Mouse (Mus musculus) G1E (cell line): Measurements from ENCODE around the gene Gm49416. TPM values are rescaled to one million over a fixed set of nuclear protein-coding genes. Genes with fewer than 3 reads are reported as not detected.

Experiments used
- ATAC-seq: 2 replicates; pipeline ENCODE4 v1.8.0; 2016; ENCODE audit warnings: mild to moderate bottlenecking; ENCODE audit not compliant: insufficient number of reproducible peaks, poor library complexity, low FRiP score, severe bottlenecking; ENCODE audit errors: extremely low read depth
- DNase-seq: peaks from one replicate; pipeline ENCODE4 v3.0.0; 2012; ENCODE audit warnings: low spot score
- H3K27me3 ChIP-seq: 2 replicates; pipeline ENCODE4 v1.6.1; 2012; ENCODE audit warnings: mild to moderate bottlenecking, low read length, inconsistent platforms; ENCODE audit not compliant: insufficient read depth
- H3K36me3 ChIP-seq: replicated peaks from 2 replicates; pipeline ENCODE3; 2012; ENCODE audit warnings: mild to moderate bottlenecking, inconsistent platforms
- H3K4me1 ChIP-seq: 2 replicates; pipeline ENCODE4 v1.6.1; 2012; ENCODE audit warnings: low read depth, low read length, inconsistent platforms, mixed read lengths; ENCODE audit not compliant: insufficient read depth
- H3K4me3 ChIP-seq: 2 replicates; pipeline ENCODE4 v1.5.1; 2012; ENCODE audit warnings: low read depth, mild to moderate bottlenecking, inconsistent platforms, low read length, moderate library complexity, mixed read lengths
- H3K9me3 ChIP-seq: replicated peaks from 2 replicates; pipeline ENCODE4 v1.6.1; 2012; ENCODE audit warnings: inconsistent platforms
- CTCF ChIP-seq: IDR thresholded peaks from 2 replicates; pipeline ENCODE4 v1.5.1; 2012; ENCODE audit warnings: low read depth, low read length, inconsistent platforms, mixed read lengths
- GATA1 ChIP-seq: IDR thresholded peaks from 2 replicates; pipeline ENCODE4 v1.6.1; 2012; ENCODE audit warnings: borderline replicate concordance, low read length, inconsistent platforms, mixed read lengths
- GATA2 ChIP-seq: IDR thresholded peaks from 2 replicates; pipeline ENCODE4 v1.6.1; 2012; ENCODE audit warnings: low read depth, low read length, inconsistent platforms, borderline replicate concordance
- POLR2AphosphoS5 ChIP-seq: IDR thresholded peaks from 2 replicates; pipeline ENCODE4 v1.6.1; 2012; ENCODE audit warnings: low read depth, low read length, inconsistent platforms; ENCODE audit not compliant: insufficient replicate concordance
- TAL1 ChIP-seq: conservative IDR thresholded peaks from 2 replicates; pipeline ENCODE4 v1.6.1; 2012; ENCODE audit warnings: low read depth, low read length, inconsistent platforms, mixed read lengths
- polyA plus RNA-seq: library from polyadenylated mRNA; stranded (reverse); fragments of >175 nt; gene quantifications from 2 replicates; pipeline ENCODE4 v1.2.3, GENCODE M21; 2012
- total RNA-seq, 2 experiments: library from RNA; stranded (forward) in 1 of 2; stranded (reverse) in 1 of 2; fragments of 200-1000 nt in 1 of 2; fragments of >200 nt in 1 of 2; fragmentation: Nextera tagmentation in 1 of 2; gene quantifications; 2 replicates each; pipeline ENCODE4 v1.2.3; 2014 to 2017

Gene Gm49416
- total RNA-seq (2014; fragmentation: Nextera tagmentation): 10.6 and 15.0 TPM in 2 replicates
- total RNA-seq (2017): not detected in 2 replicates
- 8.7 and 10.4 TPM in 2 replicates for polyA plus RNA-seq

GRCm38 (mm10) chr19:8888511-8889385, at the start of gene Gm49416, which contains the start of gene 1810009A15Rik:
Gene Gm49416 (plus strand): TSS chr19:8888926.
Gene 1810009A15Rik (plus strand): TSS chr19:8888853.
- ATAC-seq: peak; percentile 84
- H3K4me1 ChIP-seq: peaks cover 42% of the 10 kb centered on the region
- H3K36me3 ChIP-seq: peaks cover 28% of the 10 kb centered on the region
- no peaks in the 10 kb centered on the region for H3K27me3 ChIP-seq
- TF ChIP-seq POLR2AphosphoS5: 0 out of 2 replicates have a peak, but pooled peaks have one; percentile 64
- no peak for TF ChIP-seq GATA2
- no peak for TF ChIP-seq CTCF
- H3K9me3 ChIP-seq: no peaks in the 10 kb centered on the region
- peak within 1 kb of the TSS; percentile 78 for H3K4me3 ChIP-seq
- DNase-seq: peak; percentile 82

GRCm38 (mm10) chr19:8839103-8839907, 49.4 kb upstream of the Gm49416 start, which contains the start of gene Gng3:
Gene Gng3 (minus strand): TSS chr19:8839194.
- Histone ChIP-seq H3K4me3 (no peak within 1 kb of the TSS), H3K36me3 (peaks cover 95% of the 10 kb centered on the region), H3K9me3 (no peaks in the 10 kb centered on the region), H3K4me1 (peaks cover 3% of the 10 kb centered on the region; the same call in 1 of the 2 replicates), H3K27me3 (no peaks in the 10 kb centered on the region)
- ATAC-seq (no peak), DNase-seq (no peak)
- TF ChIP-seq POLR2AphosphoS5 (no peak), TAL1 (no peak), CTCF (no peak)

- TF ChIP-seq GATA1 (no peak), TAL1 (no peak), GATA2 (no peak), POLR2AphosphoS5 (no peak), CTCF (no peak)
- no peak for ATAC-seq
- DNase-seq: no peak
- no peaks in the 10 kb centered on the region for H3K27me3 ChIP-seq
- peaks cover 3% of the 10 kb centered on the region; the same call in 1 of the 2 replicates for H3K4me1 ChIP-seq
- H3K9me3 ChIP-seq: no peaks in the 10 kb centered on the region
- H3K4me3 ChIP-seq: no peak overlapping the region
- peaks cover 94% of the 10 kb centered on the region for H3K36me3 ChIP-seq
Measured at GRCm38 (mm10) chr19:8839908-8840791, 48.6 kb upstream of the Gm49416 start.

GRCm38 (mm10) chr19:8841012-8841411, 47.7 kb upstream of the Gm49416 start:
- Histone ChIP-seq H3K9me3 (no peaks in the 10 kb centered on the region), H3K4me3 (no peak overlapping the region), H3K27me3 (no peaks in the 10 kb centered on the region), H3K36me3 (peaks cover 94% of the 10 kb centered on the region), H3K4me1 (peaks cover 3% of the 10 kb centered on the region; the same call in 1 of the 2 replicates)
- no peak for TF ChIP-seq CTCF
- TF ChIP-seq POLR2AphosphoS5: no peak
- no peak for TF ChIP-seq GATA2
- TF ChIP-seq GATA1: no peak
- TF ChIP-seq TAL1: no peak
- DNase-seq (no peak), ATAC-seq (no peak)

- Histone ChIP-seq H3K4me3 (no peak overlapping the region), H3K36me3 (peaks cover 94% of the 10 kb centered on the region), H3K4me1 (peaks cover 7% of the 10 kb centered on the region; the same call in 1 of the 2 replicates), H3K27me3 (no peaks in the 10 kb centered on the region), H3K9me3 (no peaks in the 10 kb centered on the region)
- ATAC-seq (no peak), DNase-seq (no peak)
- TF ChIP-seq GATA2 (no peak), TAL1 (no peak), CTCF (no peak), POLR2AphosphoS5 (no peak), GATA1 (no peak)
Measured at GRCm38 (mm10) chr19:8842961-8843360, 45.8 kb upstream of the Gm49416 start.
